Mouse (Mus musculus) embryonic fibroblast, embryonic 13.5 days (primary cell): Measurements from ENCODE around the gene Smagp. TPM values are rescaled to one million over a fixed set of nuclear protein-coding genes. Genes with fewer than 3 reads are reported as not detected.
"Not testable (repeated sequence)": the region's sequence is repeated elsewhere in the genome, so short reads cannot be mapped to it uniquely, and the experiment has no call there.

Source experiments
- H3K27ac ChIP-seq: 2 replicates; pipeline ENCODE4 v1.5.1; 2012; ENCODE audit warnings: low read length, control low read depth, inconsistent platforms; ENCODE audit not compliant: insufficient read depth
- H3K4me1 ChIP-seq: 2 replicates; pipeline ENCODE4 v1.6.1; 2011; ENCODE audit warnings: low read length; ENCODE audit not compliant: control insufficient read depth, insufficient read depth
- H3K4me3 ChIP-seq: 2 replicates; pipeline ENCODE4 v1.5.1; 2011; ENCODE audit warnings: mild to moderate bottlenecking, control low read depth, low read length; ENCODE audit not compliant: insufficient read depth
- CTCF ChIP-seq: IDR thresholded peaks from 2 replicates; pipeline ENCODE4 v1.5.1; 2011; ENCODE audit warnings: mild to moderate bottlenecking, control low read depth, low read length, moderate library complexity, borderline replicate concordance; ENCODE audit not compliant: insufficient read depth
- POLR2A ChIP-seq: IDR thresholded peaks from 2 replicates; pipeline ENCODE4 v1.6.1; 2011; ENCODE audit warnings: low read depth, mild to moderate bottlenecking, control low read depth, low read length, moderate library complexity
- polyA plus RNA-seq: library from polyadenylated mRNA; stranded (reverse); fragments of >200 nt; gene quantifications from 2 replicates; pipeline ENCODE4 v1.2.4, GENCODE M21; 2011; ENCODE audit warnings: low read depth; ENCODE audit not compliant: missing spikeins, insufficient read length

Gene Smagp
- polyA plus RNA-seq, 1 experiment = not detected

DNA sequence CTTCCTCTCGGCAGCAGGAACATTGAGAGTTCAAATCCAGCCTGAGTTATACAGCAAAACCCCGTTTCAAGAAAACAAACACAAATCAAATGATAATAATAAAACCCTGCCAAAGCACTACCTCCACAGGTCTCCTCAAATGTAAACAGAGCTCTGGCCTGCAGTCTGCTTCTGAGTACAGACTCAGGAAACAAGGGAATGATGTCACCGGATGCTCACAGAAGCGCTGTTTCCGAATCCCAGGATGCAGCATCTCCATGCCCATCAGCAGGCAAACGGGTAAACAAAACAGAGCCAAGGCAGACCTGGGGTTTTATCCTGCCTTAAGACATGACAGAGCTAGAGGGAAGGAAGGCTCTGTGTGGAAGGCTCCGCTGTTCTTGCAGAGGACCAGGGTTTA lies 7.9 kb downstream of the Smagp start:
- Histone ChIP-seq H3K4me3 (no peak overlapping the region), H3K27ac (no peak overlapping the region), H3K4me1 (no peaks in the 10 kb centered on the region)
- TF ChIP-seq CTCF = no peak
- TF ChIP-seq POLR2A = no peak

DNA sequence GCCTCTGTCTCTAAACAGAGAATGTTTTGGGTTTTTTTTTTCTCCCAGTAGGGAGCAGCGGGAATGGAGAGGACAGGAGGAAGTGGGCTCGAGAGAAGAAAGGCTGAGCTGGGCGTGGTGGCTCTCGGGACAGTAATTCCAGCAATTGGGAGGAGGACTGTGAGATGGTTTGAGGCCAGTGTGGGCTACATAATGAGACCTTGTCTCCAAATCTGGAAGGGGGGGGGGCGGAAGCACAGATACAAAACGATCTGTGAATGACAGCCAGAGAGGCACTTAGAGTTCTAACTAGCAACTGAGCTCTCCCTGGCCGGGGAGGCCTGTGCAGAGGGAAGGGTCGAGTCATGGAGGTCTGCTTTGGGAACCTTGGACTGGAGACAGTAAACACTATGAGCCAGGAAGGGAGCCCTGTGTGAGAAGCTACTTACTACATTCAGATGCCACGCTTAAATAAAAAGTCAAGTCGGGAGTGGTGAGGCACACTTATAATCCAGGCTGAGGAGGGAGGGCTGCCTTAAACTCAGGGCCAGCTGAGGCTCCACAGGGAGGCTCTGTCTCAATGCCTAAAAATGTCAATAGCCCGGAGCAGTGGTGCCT lies 8.9 kb downstream of the Smagp start:
- no peak overlapping the region; the same call in 1 of the 2 replicates for H3K27ac ChIP-seq
- H3K4me1 ChIP-seq = no peaks in the 10 kb centered on the region
- TF ChIP-seq CTCF (no peak), POLR2A (no peak)
- H3K4me3 ChIP-seq = no peak overlapping the region

- TF ChIP-seq CTCF (no peak), POLR2A (no peak)
- Histone ChIP-seq H3K4me1 (no peaks in the 10 kb centered on the region), H3K4me3 (no peak overlapping the region), H3K27ac (no peak overlapping the region)
Measured at GRCm38 (mm10) chr15:100627287-100627686, 9.5 kb downstream of the Smagp start.

- Histone ChIP-seq H3K4me3 (no peak overlapping the region), H3K27ac (no peak overlapping the region), H3K4me1 (no peaks in the 10 kb centered on the region)
- TF ChIP-seq CTCF (no peak), POLR2A (no peak)
Measured at GRCm38 (mm10) chr15:100624435-100624834, 12.3 kb downstream of the Smagp start.

DNA sequence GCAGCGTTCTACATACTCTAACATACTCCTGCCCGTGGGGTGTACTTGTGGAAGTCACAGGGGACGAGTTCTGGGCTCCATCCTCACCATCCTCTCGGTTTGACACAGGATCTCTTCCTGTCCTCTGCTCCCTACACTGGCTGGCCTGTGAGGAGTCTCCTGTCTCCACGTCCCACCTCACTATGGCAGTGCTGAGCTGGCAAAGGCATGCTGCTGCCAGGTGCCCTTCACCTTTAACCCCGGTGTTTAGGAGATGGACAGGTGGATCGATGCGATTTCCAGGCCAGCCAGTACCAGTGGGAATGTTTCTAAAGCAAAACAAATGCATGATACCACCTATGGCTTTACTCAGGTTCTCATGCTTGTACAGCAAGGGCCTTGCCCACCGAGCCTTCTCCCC lies 13.0 kb downstream of the Smagp start:
- H3K4me3 ChIP-seq = no peak overlapping the region
- TF ChIP-seq POLR2A (no peak), CTCF (no peak)
- no peak overlapping the region for H3K27ac ChIP-seq
- no peaks in the 10 kb centered on the region for H3K4me1 ChIP-seq

DNA sequence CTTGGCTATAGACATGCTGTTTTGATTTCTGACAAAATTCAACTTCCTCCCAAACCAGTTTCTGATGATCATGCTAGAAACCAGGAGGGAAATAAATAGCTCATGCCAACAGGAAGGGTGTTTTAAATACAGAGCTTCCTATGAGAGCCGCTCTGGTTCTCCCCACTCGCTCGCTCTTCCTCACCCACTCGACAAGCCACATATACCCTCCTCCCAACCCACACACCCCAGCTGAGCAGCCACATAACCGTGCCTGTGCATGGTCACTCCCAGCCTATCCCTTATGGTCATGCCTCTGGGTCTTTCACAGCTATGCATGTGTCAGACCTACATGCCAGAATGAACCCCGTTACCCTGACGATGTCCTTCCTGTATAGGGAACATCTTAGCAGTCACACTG lies 14.6 kb downstream of the Smagp start:
- TF ChIP-seq POLR2A (no peak), CTCF (no peak)
- Histone ChIP-seq H3K4me1 (no peaks in the 10 kb centered on the region), H3K27ac (no peak overlapping the region), H3K4me3 (no peak overlapping the region)

- H3K4me1 ChIP-seq, H3K27ac ChIP-seq, H3K4me3 ChIP-seq: not testable (repeated sequence)
Measured at GRCm38 (mm10) chr15:100621671-100622070, 15.1 kb downstream of the Smagp start.

GRCm38 (mm10) chr15:100619200-100619599 lies 17.5 kb downstream of the Smagp start:
- TF ChIP-seq CTCF = no peak
- no peak for TF ChIP-seq POLR2A
- H3K27ac ChIP-seq = no peak overlapping the region
- 0 out of 2 replicates have a peak, but pooled peaks cover 2% of the 10 kb centered on the region for H3K4me1 ChIP-seq
- no peak overlapping the region for H3K4me3 ChIP-seq

- TF ChIP-seq POLR2A = no peak
- no peak for TF ChIP-seq CTCF
- Histone ChIP-seq H3K4me1 (peaks cover 5% of the 10 kb centered on the region; the same call in 1 of the 2 replicates), H3K27ac (0 out of 2 replicates have a peak overlapping the region, but pooled peaks have one; percentile 6)
Measured at GRCm38 (mm10) chr15:100616221-100616620, 20.5 kb downstream of the Smagp start.

DNA sequence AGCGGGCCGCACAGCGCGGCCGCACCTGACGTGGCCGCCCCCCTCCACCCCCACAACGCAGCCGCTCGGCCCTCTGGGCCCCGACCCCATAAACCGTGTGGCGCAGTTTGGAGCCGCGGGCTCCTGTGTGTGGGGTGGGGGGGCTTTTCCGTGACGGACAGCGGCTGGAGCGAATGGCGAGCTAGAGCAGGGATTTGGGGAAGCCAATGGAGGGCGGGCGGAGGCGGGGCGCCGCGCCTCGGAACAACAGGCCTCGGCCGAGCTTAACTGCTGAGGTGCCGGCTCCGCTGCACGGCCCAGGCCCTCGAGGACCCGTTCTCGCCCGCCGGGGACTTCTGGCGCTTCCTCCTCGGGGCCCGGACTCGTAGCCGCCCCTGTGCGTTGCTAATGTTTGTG lies 20.9 kb downstream of the Smagp start:
- H3K27ac ChIP-seq = 0 out of 2 replicates have a peak overlapping the region, but pooled peaks have one; percentile 6
- peak overlapping the region; percentile 82 for H3K4me3 ChIP-seq

More at GRCm38 (mm10) chr15:100616221-100616620, 20.5 kb downstream of the Smagp start:
- peak overlapping the region; percentile 82 for H3K4me3 ChIP-seq

More for the DNA sequence above, 20.9 kb downstream of the Smagp start:
- TF ChIP-seq CTCF (no peak), POLR2A (peak; percentile 33; the same call in 1 of the 2 replicates)
- H3K4me1 ChIP-seq = peaks cover 5% of the 10 kb centered on the region; the same call in 1 of the 2 replicates
